22 mouse cellular contexts compared by ENCODE assay signal in the genomic region with DNA sequence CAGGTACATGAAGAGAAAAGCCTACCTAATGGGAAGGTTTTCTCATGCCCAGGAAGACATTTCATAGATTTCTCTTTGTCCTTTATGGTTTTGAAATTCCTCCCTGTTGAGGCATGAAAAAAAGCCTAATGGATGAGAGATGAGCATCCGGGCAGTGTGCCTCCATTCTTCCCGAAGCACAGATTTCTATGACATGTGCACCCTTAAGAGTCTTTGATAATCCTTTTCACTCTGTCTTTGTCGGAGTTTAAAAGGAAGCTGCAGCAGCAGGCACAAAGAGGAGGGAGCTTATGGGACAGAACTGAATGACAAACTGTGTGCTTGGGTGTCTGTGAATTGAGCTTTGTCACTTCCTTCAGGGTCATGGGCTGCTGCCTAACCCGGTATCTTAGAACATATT. TPM values are rescaled to one million over a fixed set of nuclear protein-coding genes. Genes with fewer than 3 reads are reported as not detected.
"Had no signal": no experiment of that assay in that cellular context is flagged by ENCODE, and none has a peak within 500 bp of the region (broad histone marks: within the 10 kb centered on the region; RNA-seq: fewer than 3 reads in every experiment).

No protein-coding gene starts in this region.

- H3K9ac ChIP-seq: liver, embryonic 13.5 days; liver, embryonic 15.5 days; liver, postnatal 0 days; lung, embryonic 15.5 days; neural tube, embryonic 13.5 days; neural tube, embryonic 15.5 days had no signal

- H3K36me3 ChIP-seq: liver, embryonic 13.5 days; liver, embryonic 15.5 days; lung, embryonic 15.5 days; neural tube, embryonic 13.5 days; neural tube, embryonic 15.5 days had no signal

- H3K27ac ChIP-seq: liver, embryonic 13.5 days; liver, embryonic 15.5 days; lung, embryonic 15.5 days; macrophage; neural tube, embryonic 13.5 days; neural tube, embryonic 15.5 days had no signal

- H3K9me3 ChIP-seq: liver, embryonic 13.5 days; liver, embryonic 15.5 days; lung, embryonic 15.5 days; megakaryocyte, embryonic 14.5 days; neural tube, embryonic 13.5 days; neural tube, embryonic 15.5 days had no signal

- ATAC-seq: liver, postnatal 0 days; lung, postnatal 0 days had no signal

- H3K27me3 ChIP-seq: liver, embryonic 13.5 days; liver, embryonic 15.5 days; lung, embryonic 15.5 days; megakaryocyte, embryonic 14.5 days; neural tube, embryonic 15.5 days had no signal

- H3K4me2 ChIP-seq: liver, embryonic 11.5 days; liver, embryonic 13.5 days; liver, embryonic 15.5 days; lung, embryonic 15.5 days; neural tube, embryonic 13.5 days; neural tube, embryonic 15.5 days had no signal

- H3K4me3 ChIP-seq: liver, embryonic 13.5 days; liver, embryonic 15.5 days; lung, embryonic 15.5 days; megakaryocyte, embryonic 14.5 days; myocyte; neural tube, embryonic 13.5 days; neural tube, embryonic 15.5 days had no signal

- H3K4me1 ChIP-seq: liver, embryonic 13.5 days; liver, embryonic 15.5 days; lung, embryonic 15.5 days; neural tube, embryonic 13.5 days; neural tube, embryonic 15.5 days had no signal

- DNase-seq: liver, embryonic 13.5 days; liver, postnatal 0 days; lung, adult 2 months; lung, postnatal 14 days; lung, postnatal 36 days; retina, postnatal 1 day; right cerebral cortex, adult 18-20 months; right cerebral cortex, postnatal 25 days; right cerebral cortex, postnatal 4 days; spleen, adult 18-20 months; thymus, adult 18-20 months; thymus, postnatal 14 days; thymus, postnatal 4 days had no signal

RNA-seq across cellular contexts. Expression of a gene that starts 45.2 kb away (rescaled TPM):
- polyA plus RNA-seq: macrophage had no signal
